Mouse (Mus musculus) cerebellum, adult 9-10 months (tissue): ENCODE data around the gene Tex46.

Source experiments
- DNase-seq: peaks from one replicate; pipeline ENCODE4 v3.0.0; 2022

Tex46 gene

DNA sequence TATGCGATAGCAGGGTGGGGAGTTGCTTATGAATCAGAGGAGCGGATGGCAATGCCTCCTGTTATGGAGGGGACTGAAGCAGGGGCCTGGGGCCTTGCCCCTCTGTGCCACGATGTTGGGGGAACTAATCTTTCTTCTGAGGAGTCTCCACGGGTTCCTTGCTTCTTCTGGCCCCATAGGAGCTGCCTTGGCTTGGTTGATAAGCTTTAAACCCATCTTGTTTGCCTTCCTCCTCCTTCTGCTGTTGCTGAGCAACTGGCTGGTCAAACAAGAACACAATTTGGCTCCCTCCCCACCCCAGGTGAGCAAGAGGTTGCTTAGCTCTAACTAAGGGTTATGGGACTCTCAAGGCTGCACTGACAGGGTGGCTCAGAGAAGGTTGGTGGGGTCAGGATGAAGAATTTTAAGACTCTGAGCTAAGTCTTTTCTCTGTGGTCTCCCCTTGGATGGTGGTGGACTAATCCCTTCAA, at the start of gene Tex46:
TSS of gene Tex46 (plus strand) at position 51 of the 470 bp plus-strand sequence.
- no peak for DNase-seq

DNA sequence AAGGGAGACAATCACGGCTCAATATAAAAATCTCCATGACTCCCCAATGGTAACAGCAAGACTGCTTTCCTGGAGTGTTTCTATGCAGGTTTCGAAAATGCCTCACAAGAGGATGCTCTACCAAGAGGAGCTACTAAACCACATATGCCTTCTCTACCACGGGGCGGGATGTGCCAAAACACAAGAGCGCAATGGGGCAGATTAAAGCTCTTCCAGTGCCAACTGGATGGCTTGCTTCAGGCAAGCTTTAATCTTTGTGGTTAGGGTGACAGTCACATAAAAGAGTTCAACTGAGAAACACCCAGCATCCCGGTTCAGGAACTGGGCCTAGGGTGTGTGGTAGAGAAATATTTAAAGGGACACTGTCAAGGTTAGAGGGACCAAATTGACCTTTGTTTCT, 47.5 kb upstream of the Tex46 start:
- peak; percentile 58 for DNase-seq

DNA sequence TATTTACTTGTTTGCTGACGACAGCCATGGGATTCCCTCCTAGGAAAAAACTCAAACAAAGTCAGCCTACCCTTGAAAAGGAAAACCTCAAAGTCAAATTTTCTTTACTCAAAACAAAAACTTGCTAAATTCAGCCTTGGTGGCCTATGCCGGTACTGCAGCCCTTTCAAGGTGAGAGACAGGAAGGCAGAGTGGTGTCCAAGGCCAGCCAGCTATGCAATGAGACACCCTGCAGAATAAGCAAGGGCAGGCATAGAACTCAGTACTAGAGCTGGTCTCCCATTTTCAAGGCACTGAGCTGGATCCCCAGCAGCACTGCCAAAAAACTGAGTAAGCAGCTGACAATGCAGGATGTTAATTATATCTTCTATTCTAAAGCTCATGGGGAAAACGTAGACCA, 41.6 kb upstream of the Tex46 start:
- no peak for DNase-seq

DNA sequence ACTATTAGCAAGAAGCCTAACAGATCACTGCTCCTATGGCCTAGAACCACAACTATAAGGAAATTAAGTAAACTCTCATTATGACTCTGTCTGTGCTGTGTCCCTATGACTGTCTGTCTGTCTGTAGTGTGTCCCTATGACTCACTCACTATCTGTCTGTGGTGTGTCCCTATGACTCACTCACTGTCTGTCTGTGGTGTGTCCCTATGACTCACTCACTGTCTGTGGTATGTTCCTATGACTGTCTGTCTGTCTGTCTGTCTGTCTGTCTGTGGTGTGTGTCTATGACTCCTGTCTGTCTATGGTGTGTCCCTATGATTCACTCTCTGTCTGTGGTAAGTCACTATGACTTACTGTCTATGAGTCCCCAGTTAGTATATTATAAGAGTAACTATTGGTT, 40.2 kb upstream of the Tex46 start:
- no peak for DNase-seq

DNA sequence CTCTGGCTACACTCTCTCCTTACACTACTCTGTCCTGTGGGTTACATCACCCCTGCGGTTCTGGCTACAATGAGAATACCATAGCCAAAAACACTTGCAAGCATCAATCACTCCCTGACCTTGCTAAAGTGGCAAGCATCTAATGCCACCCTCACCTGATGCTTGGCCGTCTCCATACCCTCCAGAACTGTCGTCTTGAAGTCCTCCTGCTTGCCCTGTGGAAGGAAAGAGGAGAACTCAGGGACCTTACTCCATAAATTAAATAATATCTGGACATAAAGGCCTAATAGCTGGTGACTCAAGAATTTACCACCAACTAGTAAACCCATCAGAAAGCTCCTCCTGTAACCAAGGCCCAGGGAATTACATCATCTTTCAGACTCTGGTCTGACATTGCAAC, 28.4 kb upstream of the Tex46 start:
- DNase-seq, result no peak

DNA sequence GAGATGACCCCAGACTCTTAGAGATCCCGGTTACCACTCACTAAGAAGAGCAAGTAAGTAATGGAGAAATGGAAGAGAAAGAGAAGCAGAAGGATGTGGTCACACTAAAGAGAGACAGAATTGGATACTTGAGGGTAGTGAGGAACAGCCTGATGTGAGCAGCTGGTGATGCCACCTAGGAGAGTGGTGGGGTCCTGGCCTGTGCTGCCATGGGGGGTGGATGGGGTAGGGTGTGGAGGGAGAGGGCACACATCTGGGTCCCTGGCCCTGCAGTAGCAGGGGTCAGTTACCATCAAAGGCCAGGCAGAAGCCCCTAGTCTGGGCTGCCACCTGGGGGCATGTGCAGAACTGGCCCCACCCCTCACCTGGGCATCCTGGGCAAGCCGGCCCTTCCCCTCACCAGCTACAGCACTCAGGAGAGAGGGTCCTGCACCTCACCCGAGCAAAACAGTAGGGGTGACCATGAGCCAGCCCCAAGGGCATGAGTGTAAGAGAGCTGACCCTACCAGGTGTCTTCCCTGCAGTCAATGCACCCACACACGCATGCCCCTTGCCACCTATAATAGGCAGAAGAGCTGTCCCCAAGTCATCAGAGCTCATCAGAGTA, 22.9 kb upstream of the Tex46 start:
- no peak for DNase-seq

DNA sequence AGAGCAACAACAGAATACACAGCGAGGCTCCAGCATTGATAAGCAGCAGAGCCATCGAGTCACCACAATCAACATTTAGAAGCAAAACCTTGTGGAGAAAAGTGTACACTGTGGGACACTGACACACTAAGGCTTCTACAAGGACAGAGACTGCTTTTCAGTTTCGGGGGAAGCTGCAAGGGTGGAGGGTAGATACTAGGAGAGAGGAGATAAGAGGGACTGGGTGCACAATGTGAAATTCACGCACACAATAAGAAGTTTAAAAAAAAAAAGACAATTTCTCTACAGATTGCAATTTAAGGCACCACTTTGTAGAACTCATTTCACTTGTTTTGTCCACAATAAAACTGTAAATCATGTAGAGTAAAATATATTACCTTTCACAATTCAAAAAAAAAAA, 22.2 kb upstream of the Tex46 start:
- no peak for DNase-seq

DNA sequence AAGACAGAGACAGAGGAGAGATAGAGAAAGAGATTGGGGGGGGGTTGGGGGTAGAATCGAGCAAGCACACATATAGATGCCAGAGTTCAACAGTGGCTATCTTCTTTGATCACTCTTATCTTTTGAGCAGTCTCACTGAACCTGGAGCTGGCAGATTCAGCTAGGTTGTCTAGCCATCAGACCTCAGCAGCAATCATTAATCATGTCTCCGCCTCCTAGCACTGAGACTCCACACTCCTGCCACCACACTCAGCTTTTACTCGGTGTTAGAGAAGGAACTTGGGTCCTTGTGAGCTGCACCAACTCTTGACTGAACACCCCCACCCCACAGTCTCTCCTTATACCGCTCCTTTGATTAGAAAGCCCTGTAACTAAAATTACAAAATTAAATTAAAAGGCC, 18.1 kb upstream of the Tex46 start:
- DNase-seq, result no peak

DNA sequence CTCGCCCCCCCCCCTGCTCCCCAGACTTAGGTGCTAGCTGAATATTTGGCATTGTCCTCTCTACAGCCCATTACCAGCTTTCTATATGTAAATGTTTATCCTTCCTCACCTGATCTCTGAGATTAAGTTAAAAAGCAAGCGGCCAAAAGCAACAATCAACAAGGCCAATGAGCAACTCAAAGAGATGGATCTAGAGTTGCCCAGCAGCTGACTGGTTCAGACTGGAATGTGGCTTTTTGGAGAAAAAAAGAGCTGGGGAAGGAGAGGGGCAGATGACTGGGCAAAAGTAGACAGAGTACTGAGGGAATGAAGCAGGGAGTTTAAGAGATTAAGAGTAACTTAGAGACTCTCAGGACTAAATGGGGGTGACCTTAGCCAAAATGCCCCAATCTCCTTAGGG, 16.2 kb upstream of the Tex46 start:
- no peak for DNase-seq

DNA sequence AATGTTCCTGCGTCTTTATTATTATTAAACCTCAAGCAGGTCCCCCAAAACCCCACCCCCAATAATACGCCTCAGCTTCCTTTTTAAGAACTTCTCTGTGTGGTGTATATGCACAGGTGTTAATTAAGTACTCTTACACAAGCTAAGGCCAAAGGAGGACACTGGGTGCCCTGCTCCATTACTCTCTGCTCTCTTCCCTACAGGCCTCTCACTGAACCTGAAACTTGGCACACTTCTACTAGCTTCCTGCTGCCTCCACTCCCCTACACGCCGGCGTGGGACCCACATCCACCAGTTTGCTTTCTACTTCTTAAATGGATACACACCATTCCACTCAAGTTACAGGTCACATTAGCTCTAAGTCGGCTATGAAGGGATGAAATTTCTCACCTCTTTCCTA, 15.0 kb upstream of the Tex46 start:
- DNase-seq, result no peak

DNA sequence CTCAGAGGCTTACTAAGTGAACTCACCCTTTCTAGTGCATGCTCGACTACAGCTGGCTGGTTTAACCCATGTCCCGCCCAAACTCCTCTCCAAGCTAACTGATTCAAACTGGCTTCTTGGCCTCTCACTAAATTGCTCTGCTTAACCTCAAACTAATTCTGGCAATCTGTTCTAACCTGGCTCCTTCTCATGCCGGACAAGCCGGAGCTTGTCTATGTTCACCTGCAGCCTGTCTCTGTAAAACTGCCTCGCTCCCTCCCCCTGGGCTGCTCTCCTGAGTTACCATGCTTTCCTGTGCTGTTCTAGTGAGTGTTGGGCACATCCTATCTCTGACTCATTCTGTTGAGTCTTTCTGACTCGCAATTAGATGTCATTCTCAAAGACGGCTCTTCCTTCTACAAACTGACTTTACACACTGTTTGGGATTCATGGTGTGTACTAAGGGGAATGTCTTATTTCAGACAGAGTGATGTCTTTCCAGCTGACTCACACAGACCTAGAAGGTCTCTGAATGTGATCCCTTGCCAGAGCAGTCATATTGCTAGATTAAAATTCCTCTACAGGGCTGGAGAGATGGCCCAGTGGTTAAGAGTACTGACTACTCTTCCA, 11.9 kb upstream of the Tex46 start:
- DNase-seq, result no peak

DNA sequence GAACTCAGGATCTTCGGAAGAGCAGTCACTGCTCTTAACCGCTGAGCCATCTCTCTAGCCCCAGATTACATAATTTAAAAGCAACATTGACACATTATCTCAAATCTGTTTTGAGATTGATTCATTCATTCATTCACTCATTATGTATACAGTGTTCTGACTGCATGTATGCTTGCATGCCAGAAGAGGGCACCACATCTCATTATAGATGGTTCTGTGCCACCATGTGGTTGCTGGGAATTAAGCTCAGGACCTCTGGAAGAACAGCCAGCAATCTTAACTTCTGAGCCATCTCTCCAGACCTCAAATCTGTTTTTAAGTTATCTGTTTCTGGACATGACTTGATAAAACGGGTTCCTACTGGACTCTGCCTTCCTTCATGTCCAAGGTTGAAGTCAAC, 10.4 kb upstream of the Tex46 start:
- DNase-seq, result no peak

DNA sequence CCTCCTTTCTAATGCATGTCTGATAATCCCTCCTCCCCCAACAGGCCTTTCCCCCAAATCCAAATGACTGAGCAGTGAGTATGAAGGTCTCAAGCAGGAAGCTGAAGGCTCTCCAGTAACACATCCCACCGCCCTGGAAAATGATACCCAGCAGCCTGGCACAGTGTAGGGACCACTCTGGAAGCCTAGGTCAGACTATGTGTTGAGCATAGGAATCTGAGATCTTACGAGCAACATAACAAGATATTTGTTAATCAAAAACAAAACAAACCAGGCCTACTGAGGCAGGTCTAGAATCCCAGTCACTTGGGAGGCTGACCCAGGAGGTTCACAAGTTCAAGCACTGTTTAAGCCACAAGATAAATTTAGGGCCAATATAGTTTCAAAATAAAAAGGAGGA, 9.7 kb upstream of the Tex46 start:
- no peak for DNase-seq

DNA sequence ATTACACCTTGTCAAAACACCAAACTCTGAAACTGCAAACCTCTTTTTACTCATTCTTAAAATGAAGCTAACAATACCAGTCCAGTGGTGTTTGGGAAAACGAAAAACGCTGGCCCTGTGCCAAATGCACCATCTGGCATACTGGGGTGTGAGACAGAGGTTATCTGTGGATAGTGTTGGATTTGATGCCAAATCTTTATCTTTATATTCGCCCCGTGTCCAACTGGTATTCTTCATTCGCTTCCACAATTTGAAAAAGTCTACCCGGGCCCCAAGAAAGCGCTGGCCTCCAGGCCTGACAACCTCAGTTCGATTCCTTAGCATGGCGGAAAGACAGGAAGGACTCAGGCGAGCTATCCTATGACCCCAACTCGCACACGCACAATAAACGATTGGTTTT, 8.8 kb upstream of the Tex46 start:
- peak; percentile 73 for DNase-seq

DNA sequence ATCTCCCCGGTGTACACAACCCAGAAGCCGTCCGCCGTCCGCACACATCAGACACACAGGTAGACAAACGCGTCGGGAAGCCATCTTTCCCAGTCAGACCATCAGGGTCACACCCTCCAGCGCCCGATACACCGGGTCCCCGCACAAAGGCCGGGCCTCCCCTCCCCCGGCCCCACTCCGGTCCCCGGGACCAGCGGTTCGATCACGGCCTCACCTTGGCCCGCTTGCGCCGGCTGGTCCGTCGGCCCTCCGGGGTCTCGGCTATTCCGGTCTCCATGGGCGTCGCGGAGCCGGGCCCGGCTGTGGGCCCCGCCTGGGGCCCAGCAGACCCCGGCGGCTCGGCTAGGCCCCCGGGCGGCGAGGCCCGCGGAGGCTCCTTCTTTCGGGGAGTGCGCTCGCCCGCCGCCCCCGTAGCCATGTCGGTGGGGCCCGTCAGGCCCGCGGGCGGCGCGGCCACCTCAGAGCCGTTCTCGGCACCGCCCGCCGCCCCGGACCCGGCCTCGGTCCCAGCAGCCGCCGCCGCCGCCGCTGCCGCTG, 8.2 kb upstream of the Tex46 start:
- DNase-seq, result peak; percentile 45

DNA sequence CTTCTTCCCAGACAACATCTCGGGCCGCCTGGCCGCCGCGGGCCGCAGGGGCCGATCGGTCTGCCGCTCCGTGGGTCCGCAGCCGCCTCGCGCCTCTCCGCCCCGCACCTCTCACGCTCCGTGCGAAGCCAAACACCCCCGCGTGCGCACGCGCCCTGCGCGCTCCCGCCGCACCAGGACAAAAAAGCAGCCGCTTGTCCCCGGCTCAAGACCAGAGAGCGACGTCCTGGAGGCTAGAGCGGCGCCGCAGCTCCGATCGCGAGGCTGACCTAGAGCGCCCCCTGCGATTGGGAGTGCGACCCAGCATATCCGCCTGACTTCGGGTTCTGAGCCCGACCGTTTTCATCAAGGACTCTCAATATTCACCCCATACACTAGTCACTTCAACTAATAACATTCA, 7.7 kb upstream of the Tex46 start, which contains the start of gene Kdm1a:
TSS of gene Kdm1a (minus strand) at position 156 of the 400 bp plus-strand sequence.
- DNase-seq, result peak; percentile 93

DNA sequence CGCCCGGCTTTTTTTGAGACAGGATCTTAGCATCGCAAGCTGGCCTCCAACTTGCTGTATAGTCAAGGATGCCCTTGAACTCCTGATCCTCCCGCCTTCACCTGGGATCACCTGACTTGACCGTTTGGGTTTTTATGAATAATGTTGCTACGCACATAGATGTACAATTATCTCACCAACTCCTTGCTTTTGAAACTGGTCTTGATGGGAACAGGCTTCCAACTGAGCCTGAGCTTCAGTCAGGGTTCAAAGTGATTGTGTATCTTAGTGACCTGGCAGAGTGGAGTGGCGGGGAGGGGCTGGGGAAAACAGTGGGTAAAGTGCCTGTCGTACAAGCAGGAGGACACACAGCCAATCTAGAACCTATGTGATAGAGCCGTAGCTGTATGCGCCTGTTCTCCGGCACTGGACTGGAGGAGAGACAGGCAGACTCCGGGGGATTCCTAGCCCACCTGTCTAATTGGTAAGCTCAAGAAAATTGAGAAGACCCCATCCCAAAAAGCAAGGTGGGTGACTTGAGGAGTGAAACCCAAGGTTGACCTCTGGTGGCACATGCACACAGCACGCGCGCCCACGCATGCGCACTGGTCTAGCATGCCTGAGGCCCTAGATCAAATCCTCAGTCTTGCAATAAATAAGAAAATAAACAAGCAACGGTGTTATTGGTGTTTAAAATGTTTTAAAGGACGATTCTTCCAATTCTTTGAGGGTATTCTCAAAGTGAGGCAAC, 4.3 kb upstream of the Tex46 start:
- no peak for DNase-seq

DNA sequence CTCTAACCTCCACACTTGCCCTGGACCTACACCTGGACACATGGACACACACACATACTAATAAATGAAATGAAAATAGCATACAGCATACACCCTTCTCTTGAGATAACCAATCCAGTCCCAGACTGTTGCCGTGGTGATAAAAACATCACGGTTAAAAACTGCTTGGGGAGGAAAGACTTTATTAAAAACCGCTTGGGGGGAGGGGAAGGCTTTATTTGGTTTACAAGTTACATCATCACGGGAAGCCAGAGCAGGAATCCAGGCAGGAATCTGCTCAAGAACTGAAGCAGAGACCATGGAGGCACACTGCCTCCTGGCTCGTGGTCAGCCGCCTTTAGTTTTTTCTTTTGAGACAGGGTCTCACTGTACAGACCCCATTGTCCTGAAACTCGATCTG, 3.4 kb downstream of the Tex46 start:
- no peak for DNase-seq

DNA sequence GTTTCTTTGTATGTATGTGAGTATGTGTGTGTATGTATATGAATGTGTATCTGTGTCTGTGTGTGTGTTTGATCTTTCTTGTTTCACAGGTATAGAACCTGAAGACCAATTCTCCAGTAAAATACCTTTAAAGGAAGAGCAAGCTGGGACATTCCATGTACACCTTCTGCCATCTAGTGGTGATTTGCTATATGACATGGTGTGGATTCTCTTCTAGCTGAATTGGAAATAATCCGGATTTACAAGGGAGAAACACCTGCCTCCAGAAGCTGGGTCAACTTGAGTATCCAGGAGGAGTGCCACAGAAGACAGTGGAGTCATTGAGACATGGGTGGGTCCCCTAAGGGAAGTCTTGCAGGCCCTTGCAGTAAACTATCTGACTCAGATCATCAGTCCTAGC, 11.1 kb downstream of the Tex46 start:
- DNase-seq, result peak; percentile 80

DNA sequence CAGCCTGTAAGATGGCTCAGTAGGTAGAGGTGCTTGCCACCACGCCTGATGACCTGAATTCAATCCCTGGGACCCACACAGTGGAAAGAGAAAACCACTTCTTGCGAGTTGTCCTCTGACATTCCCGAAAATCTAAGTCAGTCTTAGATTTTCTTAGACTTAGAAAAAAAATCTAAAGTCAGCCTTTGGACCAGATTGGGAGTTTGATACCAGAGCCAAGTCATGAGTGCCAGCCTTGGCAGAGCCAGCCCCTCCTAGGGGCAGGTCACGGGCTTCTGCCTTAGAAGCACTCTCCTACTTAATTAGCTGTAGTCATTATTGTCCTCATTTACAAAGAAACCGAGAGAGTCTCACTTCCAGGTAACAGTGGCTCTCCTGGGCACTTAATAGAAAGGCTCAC, 11.7 kb downstream of the Tex46 start:
- DNase-seq, result no peak

DNA sequence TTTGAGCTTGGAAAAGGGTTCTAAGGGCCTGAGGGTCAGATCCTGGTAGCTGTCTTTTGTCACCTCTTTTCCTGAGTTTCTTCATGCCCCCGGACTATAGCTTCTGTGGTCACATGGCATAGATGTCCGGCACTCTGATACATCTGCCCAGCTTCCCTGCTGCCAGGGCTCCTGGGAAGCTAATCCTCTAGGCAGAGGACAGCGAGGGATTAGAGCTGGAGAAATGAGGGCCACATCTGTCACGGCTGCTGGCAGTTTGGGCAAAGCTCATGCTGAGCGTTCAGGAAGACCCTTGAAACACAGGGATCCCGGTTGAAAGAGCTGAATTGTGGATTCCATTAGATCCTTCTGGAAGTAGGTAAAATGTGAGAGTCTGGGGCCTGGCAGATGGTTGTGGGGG, 12.2 kb downstream of the Tex46 start, which contains the start of gene Lactbl1:
TSS of gene Lactbl1 (plus strand) at position 234 of the 400 bp plus-strand sequence.
- no peak for DNase-seq

DNA sequence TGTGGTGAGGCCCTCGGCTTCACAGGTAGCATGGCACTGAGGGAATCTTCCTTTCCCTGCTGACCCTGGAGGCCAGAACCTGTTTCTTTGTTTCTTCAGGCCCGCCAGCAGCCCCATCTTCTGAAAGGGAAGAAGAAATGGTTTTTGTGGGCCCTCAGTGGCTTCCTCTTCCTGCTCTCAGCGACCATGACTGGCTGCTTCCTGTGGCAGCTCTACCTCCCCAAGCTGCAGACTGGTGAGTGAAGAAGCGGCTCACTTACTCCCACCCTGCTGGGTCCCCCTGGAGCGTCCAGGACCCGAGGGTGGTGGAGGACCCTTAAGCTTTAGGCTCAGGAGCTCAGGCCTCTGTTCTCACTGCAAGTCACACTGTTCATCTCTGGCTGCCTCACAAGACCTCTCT, 16.4 kb downstream of the Tex46 start:
- no peak for DNase-seq

DNA sequence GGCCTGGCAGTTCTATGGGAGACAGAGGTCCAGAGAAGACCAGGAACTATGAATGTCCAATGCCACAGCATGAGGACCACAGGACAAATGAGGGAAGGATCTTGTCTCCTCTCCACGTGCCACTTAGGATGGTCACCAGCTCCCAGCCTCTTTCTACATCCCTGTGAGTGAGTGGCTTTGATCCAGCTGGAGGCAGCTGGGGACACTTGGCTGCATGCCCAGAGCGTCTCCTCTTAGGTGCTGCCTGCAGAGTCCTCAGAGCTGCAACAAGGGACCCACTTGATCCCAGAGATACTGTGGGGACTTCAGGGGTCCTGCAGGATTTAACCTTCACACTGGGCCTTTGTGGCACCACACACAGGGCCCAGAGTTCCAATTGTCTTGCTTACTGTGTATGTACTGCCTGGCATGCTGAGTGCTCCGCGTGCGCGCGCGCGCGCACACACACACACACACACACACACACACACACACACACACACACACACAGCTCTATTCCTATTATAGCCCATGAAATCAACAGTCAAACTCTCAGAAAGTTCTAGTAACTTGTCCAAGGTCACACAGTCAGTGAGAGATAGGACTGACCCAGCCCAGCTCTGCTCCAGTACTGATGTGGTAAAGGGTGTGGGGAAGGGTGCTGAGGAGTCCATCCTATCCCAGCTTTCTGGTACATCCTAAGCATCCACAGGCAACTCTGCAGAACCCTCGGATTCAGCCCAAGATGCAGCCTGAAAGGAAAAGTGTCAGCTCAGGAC, 21.2 kb downstream of the Tex46 start:
- no peak for DNase-seq
